20 mouse cellular contexts compared by ENCODE assay signal in genomic region chr9:40481271-40481670, GRCm38 (mm10). TPM values are rescaled to one million over a fixed set of nuclear protein-coding genes. Genes with fewer than 3 reads are reported as not detected.
DNase-seq lines count a peak whose midpoint lies in the region; ATAC-seq lines count a peak whose summit lies in the region.
"Had no signal": no experiment of that assay in that cellular context is flagged by ENCODE, and none has a peak within 500 bp of the region (broad histone marks: within the 10 kb centered on the region; RNA-seq: fewer than 3 reads in every experiment).

No protein-coding gene starts in this region.

- no peaks in the 10 kb centered on the region for H3K36me3 ChIP-seq in hindbrain, embryonic 16.5 days (ENCODE audit: control insufficient read depth, insufficient read depth, low read length)
- H3K36me3 ChIP-seq in hindbrain, embryonic 14.5 days (replicated peaks; ENCODE audit: control insufficient read depth, insufficient read depth), result no peaks in the 10 kb centered on the region
- H3K36me3 ChIP-seq in midbrain, embryonic 11.5 days (ENCODE audit: control insufficient read depth, insufficient read depth, low read length), result no peaks in the 10 kb centered on the region
- no peaks in the 10 kb centered on the region for H3K36me3 ChIP-seq in midbrain, embryonic 15.5 days (replicated peaks)
- H3K36me3 ChIP-seq: embryonic facial prominence, embryonic 12.5 days; embryonic facial prominence, embryonic 15.5 days; forebrain, embryonic 15.5 days; heart, embryonic 15.5 days; hindbrain, embryonic 10.5 days; hindbrain, embryonic 15.5 days had no signal

- no peak overlapping the region for H3K4me2 ChIP-seq in hindbrain, embryonic 16.5 days (ENCODE audit: low read length)
- no peak overlapping the region for H3K4me2 ChIP-seq in hindbrain, embryonic 14.5 days (replicated peaks)
- H3K4me2 ChIP-seq in midbrain, embryonic 11.5 days, result no peak overlapping the region
- H3K4me2 ChIP-seq in midbrain, embryonic 15.5 days, result no peak overlapping the region
- H3K4me2 ChIP-seq: embryonic facial prominence, embryonic 12.5 days; embryonic facial prominence, embryonic 15.5 days; forebrain, embryonic 15.5 days; heart, embryonic 11.5 days; heart, embryonic 15.5 days; hindbrain, embryonic 15.5 days had no signal

- WGBS in hindbrain, embryonic 16.5 days, result 50% methylated on average over 3 of the region's 3 CpGs
- 48% methylated on average over 3 of the region's 3 CpGs for WGBS in hindbrain, embryonic 14.5 days
- WGBS in midbrain, embryonic 11.5 days, result 65% methylated on average over 3 of the region's 3 CpGs
- WGBS in midbrain, embryonic 15.5 days, result 66% methylated on average over 3 of the region's 3 CpGs

- peak; percentile 76 for ATAC-seq in hindbrain, embryonic 16.5 days
- no peak for ATAC-seq in hindbrain, embryonic 14.5 days (ENCODE audit: low FRiP score)
- no peak for ATAC-seq in midbrain, embryonic 11.5 days (ENCODE audit: low FRiP score)
- ATAC-seq in midbrain, embryonic 15.5 days (replicated peaks), result no peak
- ATAC-seq: forebrain, embryonic 15.5 days; intestine, embryonic 16.5 days had no signal

- H3K4me3 ChIP-seq in hindbrain, embryonic 16.5 days (ENCODE audit: low read length), result no peak overlapping the region
- no peak overlapping the region for H3K4me3 ChIP-seq in hindbrain, embryonic 14.5 days (replicated peaks; ENCODE audit: low read length)
- H3K4me3 ChIP-seq in midbrain, embryonic 11.5 days (ENCODE audit: low read depth, low read length), result no peak overlapping the region
- H3K4me3 ChIP-seq in midbrain, embryonic 15.5 days, result no peak overlapping the region
- H3K4me3 ChIP-seq: embryonic facial prominence, embryonic 12.5 days; embryonic facial prominence, embryonic 15.5 days; forebrain, embryonic 15.5 days; heart, embryonic 15.5 days; hindbrain, embryonic 10.5 days; hindbrain, embryonic 15.5 days had no signal

- H3K27ac ChIP-seq in hindbrain, embryonic 16.5 days (ENCODE audit: low read depth, low read length), result no peak overlapping the region
- no peak overlapping the region for H3K27ac ChIP-seq in hindbrain, embryonic 14.5 days
- H3K27ac ChIP-seq in midbrain, embryonic 11.5 days (ENCODE audit: low read depth, low read length), result no peak overlapping the region
- no peak overlapping the region for H3K27ac ChIP-seq in midbrain, embryonic 15.5 days
- H3K27ac ChIP-seq: embryonic facial prominence, embryonic 12.5 days; embryonic facial prominence, embryonic 15.5 days; forebrain, embryonic 15.5 days; heart, embryonic 15.5 days; hindbrain, embryonic 10.5 days; hindbrain, embryonic 15.5 days had no signal

- no peaks in the 10 kb centered on the region for H3K27me3 ChIP-seq in hindbrain, embryonic 16.5 days (replicated peaks; ENCODE audit: control insufficient read depth, insufficient read depth, low read length)
- no peaks in the 10 kb centered on the region for H3K27me3 ChIP-seq in hindbrain, embryonic 14.5 days (ENCODE audit: control insufficient read depth, insufficient read depth, low read length)
- no peaks in the 10 kb centered on the region for H3K27me3 ChIP-seq in midbrain, embryonic 11.5 days (ENCODE audit: control insufficient read depth, insufficient read depth, low read length)
- H3K27me3 ChIP-seq in midbrain, embryonic 15.5 days (replicated peaks), result no peaks in the 10 kb centered on the region
- H3K27me3 ChIP-seq: embryonic facial prominence, embryonic 12.5 days; embryonic facial prominence, embryonic 15.5 days; forebrain, embryonic 15.5 days; heart, embryonic 15.5 days; hindbrain, embryonic 15.5 days had no signal

- no peaks in the 10 kb centered on the region for H3K4me1 ChIP-seq in hindbrain, embryonic 16.5 days (ENCODE audit: control insufficient read depth, insufficient read depth, low read depth, low read length)
- H3K4me1 ChIP-seq in hindbrain, embryonic 14.5 days (replicated peaks; ENCODE audit: control insufficient read depth, insufficient read depth, low read length), result no peaks in the 10 kb centered on the region
- H3K4me1 ChIP-seq in midbrain, embryonic 11.5 days (ENCODE audit: control insufficient read depth, insufficient read depth, low read length), result no peaks in the 10 kb centered on the region
- H3K4me1 ChIP-seq in midbrain, embryonic 15.5 days, result no peaks in the 10 kb centered on the region
- H3K4me1 ChIP-seq: embryonic facial prominence, embryonic 12.5 days; embryonic facial prominence, embryonic 15.5 days; forebrain, embryonic 15.5 days; hindbrain, embryonic 10.5 days; hindbrain, embryonic 15.5 days had no signal

- no peaks in the 10 kb centered on the region for H3K9me3 ChIP-seq in hindbrain, embryonic 16.5 days (ENCODE audit: control insufficient read depth, low read length)
- no peaks in the 10 kb centered on the region for H3K9me3 ChIP-seq in hindbrain, embryonic 14.5 days (ENCODE audit: control insufficient read depth, low read length)
- no peaks in the 10 kb centered on the region for H3K9me3 ChIP-seq in midbrain, embryonic 11.5 days (ENCODE audit: control insufficient read depth, low read length)
- H3K9me3 ChIP-seq in midbrain, embryonic 15.5 days, result no peaks in the 10 kb centered on the region
- H3K9me3 ChIP-seq: embryonic facial prominence, embryonic 12.5 days; embryonic facial prominence, embryonic 15.5 days; forebrain, embryonic 15.5 days; heart, embryonic 15.5 days; hindbrain, embryonic 10.5 days; hindbrain, embryonic 15.5 days had no signal

- H3K9ac ChIP-seq in hindbrain, embryonic 16.5 days (ENCODE audit: low read depth, low read length), result no peak overlapping the region
- H3K9ac ChIP-seq in hindbrain, embryonic 14.5 days, result no peak overlapping the region
- H3K9ac ChIP-seq in midbrain, embryonic 11.5 days (ENCODE audit: low read length), result no peak overlapping the region
- no peak overlapping the region for H3K9ac ChIP-seq in midbrain, embryonic 15.5 days
- H3K9ac ChIP-seq: embryonic facial prominence, embryonic 12.5 days; embryonic facial prominence, embryonic 15.5 days; forebrain, embryonic 15.5 days; heart, embryonic 15.5 days; hindbrain, embryonic 15.5 days had no signal

- DNase-seq in cerebellum, postnatal 14 days, result peak; percentile 54 to 65
- no peak for DNase-seq in cerebellum, adult 9-10 months
- DNase-seq in hindbrain, embryonic 14.5 days (ENCODE audit: low spot score), result no peak
- peak; percentile 17 for DNase-seq in midbrain, embryonic 11.5 days (ENCODE audit: low spot score, missing footprints)
- DNase-seq: cerebellum, adult 11-12 months; gastrocnemius, postnatal 10 days; gastrocnemius, postnatal 36 days; heart, postnatal 10 days; heart, postnatal 36 days; kidney, adult 18-20 months had no signal

RNA-seq across cellular contexts. Expression of gene Gramd1b, which starts 49.9 kb away (rescaled TPM):
- polyA plus RNA-seq in hindbrain, embryonic 16.5 days (2015; fragmentation: Nextera tagmentation; extraction: Ambion mirVana), result 17.0 and 18.5 TPM in 2 replicates
- 15.0 and 15.1 TPM in 2 replicates for polyA plus RNA-seq in hindbrain, embryonic 14.5 days (2014; fragmentation: Nextera tagmentation; extraction: Ambion mirVana)
- polyA plus RNA-seq in midbrain, embryonic 11.5 days (2014; fragmentation: Nextera tagmentation; extraction: Ambion mirVana), result 2.3 and 2.5 TPM in 2 replicates
- 14.0 and 19.9 TPM in 2 replicates for polyA plus RNA-seq in midbrain, embryonic 15.5 days (2015; fragmentation: Nextera tagmentation; extraction: Ambion mirVana)

Comparison
In these comparisons a context has a peak if more than half of its experiments do, and no peak if none do; other contexts are left out.
1. DNase-seq: peak in cerebellum, postnatal 14 days (2 of 2) and midbrain, embryonic 11.5 days (single experiment); none in cerebellum, adult 9-10 months (single experiment) and hindbrain, embryonic 14.5 days (single experiment).